Mouse (Mus musculus) stomach, embryonic 16.5 days (tissue): ENCODE results near the gene Zkscan14. TPM values are rescaled to one million over a fixed set of nuclear protein-coding genes. Genes with fewer than 3 reads are reported as not detected.

Experiments used
- ATAC-seq: fragments of 200-750 bp; cut with Nextera tagmentation; 2 replicates; pipeline ENCODE4 v1.8.0; 2017; ENCODE audit warnings: moderate number of reproducible peaks, moderate TSS enrichment; ENCODE audit not compliant: insufficient read depth, low FRiP score
- H3K27ac ChIP-seq: fragments of 300-500 bp; sonication (generic); 2 replicates; pipeline ENCODE4 v1.5.1; 2014; ENCODE audit warnings: low read length
- H3K27me3 ChIP-seq: fragments of 300-500 bp; sonication (generic); 2 replicates; pipeline ENCODE4 v1.6.1; 2014; ENCODE audit warnings: low read length, control low read depth, mixed read lengths; ENCODE audit not compliant: control insufficient read depth, insufficient read depth
- H3K36me3 ChIP-seq: fragments of 300-500 bp; sonication (generic); 2 replicates; pipeline ENCODE4 v1.6.1; 2014; ENCODE audit warnings: low read length; ENCODE audit not compliant: control insufficient read depth, insufficient read depth
- H3K4me1 ChIP-seq: fragments of 300-500 bp; sonication (generic); 2 replicates; pipeline ENCODE4 v1.6.1; 2014; ENCODE audit warnings: low read length, control low read depth, mixed read lengths; ENCODE audit not compliant: control insufficient read depth, insufficient read depth
- H3K4me2 ChIP-seq: fragments of 300-500 bp; sonication (generic); 2 replicates; pipeline ENCODE4 v1.6.1; 2014; ENCODE audit warnings: low read depth, low read length, mixed read lengths
- H3K4me3 ChIP-seq: fragments of 300-500 bp; sonication (generic); replicated peaks from 2 replicates; pipeline ENCODE4 v1.5.1; 2014; ENCODE audit warnings: mild to moderate bottlenecking, low read length
- H3K9ac ChIP-seq: fragments of 300-500 bp; sonication (generic); 2 replicates; pipeline ENCODE4 v1.6.1; 2014; ENCODE audit warnings: low read length
- H3K9me3 ChIP-seq: fragments of 300-500 bp; sonication (generic); replicated peaks from 2 replicates; pipeline ENCODE4 v1.6.1; 2016; ENCODE audit warnings: low read length, control low read depth; ENCODE audit not compliant: control insufficient read depth
- WGBS: fragments of 180-500 bp; shearing (Covaris S2); extraction: QIAGEN DNeasy Blood & Tissue Kit; methylation state at CpG from one replicate; pipeline ENCODE4 v1.1.7; 2014; 5-methylcytosine and 5-hydroxymethylcytosine counted together
- polyA plus RNA-seq: library from polyadenylated mRNA; unstranded; fragments of >200 nt; fragmentation: Nextera tagmentation; extraction: Ambion mirVana; gene quantifications from 2 replicates; pipeline ENCODE4 v1.2.1, GENCODE M21; 2015

Gene Zkscan14
- polyA plus RNA-seq, 1 experiment from 2014 or later = 8.5 TPM

GRCm38 (mm10) chr5:145207954-145208353 lies 6.3 kb upstream of the Zkscan14 start:
- no peaks in the 10 kb centered on the region for H3K27me3 ChIP-seq
- peaks cover 10% of the 10 kb centered on the region for H3K4me1 ChIP-seq
- H3K27ac ChIP-seq = no peak overlapping the region
- H3K4me2 ChIP-seq = no peak overlapping the region
- H3K4me3 ChIP-seq = no peak overlapping the region
- H3K36me3 ChIP-seq = peaks cover 14% of the 10 kb centered on the region
- H3K9me3 ChIP-seq = no peaks in the 10 kb centered on the region; the same call in 1 of the 2 replicates
- no peak overlapping the region for H3K9ac ChIP-seq
- no peak for ATAC-seq
- WGBS = 81% methylated on average over 5 of the region's 6 CpGs

DNA sequence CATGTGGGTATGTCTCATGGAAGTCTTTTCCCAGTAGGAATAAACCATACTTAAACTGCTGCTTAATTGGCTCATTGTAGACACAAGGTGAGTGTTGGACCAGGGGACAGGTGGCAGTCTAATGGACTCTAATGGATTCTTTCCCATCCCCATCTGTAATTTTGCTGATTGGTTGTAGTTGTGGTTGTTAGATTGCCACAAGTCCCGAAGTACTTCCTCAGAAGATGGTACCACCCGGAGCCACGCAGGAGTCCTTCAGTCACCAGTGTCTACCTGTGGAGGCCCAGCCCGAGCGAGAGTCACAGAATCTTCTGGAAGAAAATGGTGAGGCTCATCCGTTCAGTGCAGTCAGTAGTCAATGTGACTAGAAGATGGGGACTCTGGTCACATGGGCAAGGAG lies 5.7 kb upstream of the Zkscan14 start:
- 93% methylated on average over 6 of the region's 6 CpGs for WGBS
- no peak for ATAC-seq
- Histone ChIP-seq H3K27me3 (no peaks in the 10 kb centered on the region), H3K9me3 (no peaks in the 10 kb centered on the region; the same call in 1 of the 2 replicates), H3K36me3 (peaks cover 13% of the 10 kb centered on the region), H3K9ac (no peak overlapping the region), H3K4me1 (peaks cover 10% of the 10 kb centered on the region), H3K27ac (no peak overlapping the region), H3K4me2 (no peak overlapping the region), H3K4me3 (no peak overlapping the region)

DNA sequence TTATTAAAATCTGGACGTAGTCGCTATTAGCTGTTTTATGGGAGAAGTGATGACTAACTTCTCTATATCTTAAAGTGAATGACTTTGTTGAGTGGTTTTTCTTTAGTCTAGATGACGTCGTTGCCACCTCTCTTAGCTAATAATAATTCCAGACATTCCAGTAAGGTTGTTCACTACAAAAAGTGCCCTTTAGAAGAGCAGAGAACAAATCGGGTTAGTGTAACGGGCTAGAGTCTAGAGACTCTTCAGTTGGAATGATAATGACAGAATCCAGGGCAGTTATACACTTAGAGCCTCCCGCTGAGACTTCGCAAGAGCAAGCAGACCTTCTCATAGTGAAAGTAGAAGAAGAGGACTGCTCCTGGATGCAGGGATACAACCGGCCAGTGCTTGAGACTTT lies 3.4 kb upstream of the Zkscan14 start:
- Histone ChIP-seq H3K9me3 (no peaks in the 10 kb centered on the region; the same call in 1 of the 2 replicates), H3K27me3 (no peaks in the 10 kb centered on the region)
- ATAC-seq = no peak

DNA sequence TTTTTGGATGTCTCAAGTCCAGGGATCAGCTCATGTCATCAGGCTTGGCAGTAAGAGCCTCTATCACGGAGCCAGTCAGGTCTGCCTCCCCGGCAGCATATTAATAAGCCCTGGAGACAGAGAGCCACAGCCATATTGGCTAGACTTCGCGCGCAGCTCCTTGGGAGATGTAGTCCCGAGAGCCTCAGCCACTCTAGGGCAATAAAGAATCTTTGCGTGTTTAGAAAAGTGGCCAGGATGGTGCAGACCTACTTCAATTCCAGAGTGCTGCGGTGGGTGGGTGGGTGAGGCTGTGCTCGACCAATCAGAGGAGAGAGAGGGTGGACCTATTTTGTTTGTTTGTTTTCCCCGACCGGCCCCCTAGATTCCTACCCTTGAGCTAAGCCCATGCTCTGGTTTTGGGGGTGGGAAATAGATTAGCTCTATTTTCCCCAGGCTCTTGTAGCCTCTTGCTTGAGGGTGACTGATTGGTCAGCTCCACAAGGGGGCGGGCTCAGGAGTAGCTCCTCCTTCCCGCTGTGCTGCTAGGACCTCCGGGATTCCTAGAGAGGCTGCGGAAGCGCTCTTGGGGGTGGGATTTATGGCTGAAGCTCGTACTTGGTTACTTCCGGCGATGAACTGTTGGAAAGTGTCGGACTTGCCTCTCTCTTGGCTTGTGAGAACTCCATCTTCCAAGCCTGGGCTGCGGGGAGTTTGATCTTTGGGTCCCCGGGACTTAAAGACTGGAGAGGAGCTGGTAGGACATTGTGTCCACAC lies 2.4 kb upstream of the Zkscan14 start, which contains the start of gene Zkscan5:
Gene Zkscan5 (plus strand): TSS at position 627 of the 756 bp plus-strand sequence.
- Histone ChIP-seq H3K9me3 (no peaks in the 10 kb centered on the region; the same call in 1 of the 2 replicates), H3K4me2 (peak within 1 kb of the TSS; percentile 80), H3K27ac (peak within 1 kb of the TSS; percentile 95), H3K4me1 (peaks cover 13% of the 10 kb centered on the region), H3K9ac (peak within 1 kb of the TSS; percentile 81), H3K36me3 (peaks cover 5% of the 10 kb centered on the region; the same call in 1 of the 2 replicates), H3K27me3 (no peaks in the 10 kb centered on the region), H3K4me3 (peak within 1 kb of the TSS; percentile 83)
- peak; percentile 97 for ATAC-seq
- WGBS = under 1% methylated on average over 22 of the region's 22 CpGs

More for the DNA sequence above, 3.4 kb upstream of the Zkscan14 start:
- H3K27ac ChIP-seq = no peak overlapping the region
- H3K4me1 ChIP-seq = peaks cover 13% of the 10 kb centered on the region
- peaks cover 5% of the 10 kb centered on the region for H3K36me3 ChIP-seq
- H3K4me2 ChIP-seq = peak overlapping the region; percentile 64
- WGBS = 22% methylated on average over 9 of the region's 9 CpGs
- H3K4me3 ChIP-seq = peak overlapping the region; percentile 83
- peak overlapping the region; percentile 20 for H3K9ac ChIP-seq

- no peak overlapping the region for H3K4me3 ChIP-seq
- H3K4me1 ChIP-seq = peaks cover 13% of the 10 kb centered on the region
- ATAC-seq = no peak
- H3K9ac ChIP-seq = no peak overlapping the region
- H3K36me3 ChIP-seq = no peaks in the 10 kb centered on the region
- no peaks in the 10 kb centered on the region for H3K27me3 ChIP-seq
- no peak overlapping the region for H3K4me2 ChIP-seq
- no peak overlapping the region for H3K27ac ChIP-seq
- no peaks in the 10 kb centered on the region for H3K9me3 ChIP-seq
- WGBS = 50% methylated on average over 3 of the region's 3 CpGs
Observed at GRCm38 (mm10) chr5:145202446-145202845, 778 bp upstream of the Zkscan14 start.

DNA sequence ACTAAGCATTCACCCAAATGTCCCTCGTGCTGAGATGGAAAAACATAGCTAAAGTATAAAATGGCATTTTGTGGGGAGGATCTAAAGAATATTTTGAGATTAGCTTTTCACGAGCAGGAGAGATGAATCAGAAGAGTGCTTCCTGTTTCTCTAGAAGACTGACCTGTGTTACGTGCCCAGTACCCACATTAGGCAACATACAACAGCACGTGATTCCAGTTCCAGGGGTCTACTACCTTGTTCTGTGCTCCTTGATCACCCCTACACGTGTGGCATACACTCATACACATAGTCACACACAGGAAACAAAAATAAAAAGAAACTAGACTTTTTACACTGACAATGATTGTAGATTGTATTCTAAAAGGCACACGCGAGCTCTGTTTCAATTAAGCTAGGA lies 1.3 kb downstream of the Zkscan14 start:
- peaks cover 7% of the 10 kb centered on the region for H3K4me1 ChIP-seq
- no peak for ATAC-seq
- peak overlapping the region; percentile 90 for H3K4me2 ChIP-seq
- peaks cover 5% of the 10 kb centered on the region; the same call in 1 of the 2 replicates for H3K36me3 ChIP-seq
- H3K27ac ChIP-seq = no peak overlapping the region
- H3K9ac ChIP-seq = no peak overlapping the region
- no peak overlapping the region for H3K4me3 ChIP-seq
- H3K9me3 ChIP-seq = no peaks in the 10 kb centered on the region
- 74% methylated on average over 7 of the region's 7 CpGs for WGBS
- no peaks in the 10 kb centered on the region for H3K27me3 ChIP-seq

GRCm38 (mm10) chr5:145191962-145192361 lies 9.7 kb downstream of the Zkscan14 start, which contains the start of gene Atp5j2:
Atp5j2 (minus strand) TSS chr5:145192062.
- 91% methylated on average over 2 of the region's 2 CpGs for WGBS
- H3K36me3 ChIP-seq = peaks cover 20% of the 10 kb centered on the region
- peak within 1 kb of the TSS; percentile 89 for H3K27ac ChIP-seq
- H3K9ac ChIP-seq = peak within 1 kb of the TSS; percentile 91
- H3K4me2 ChIP-seq = peak within 1 kb of the TSS; percentile 87
- no peak for ATAC-seq
- H3K27me3 ChIP-seq = no peaks in the 10 kb centered on the region
- H3K9me3 ChIP-seq = no peaks in the 10 kb centered on the region
- H3K4me3 ChIP-seq = peak within 1 kb of the TSS; percentile 72
- H3K4me1 ChIP-seq = peaks cover 18% of the 10 kb centered on the region

GRCm38 (mm10) chr5:145190875-145191798 lies 10.5 kb downstream of the Zkscan14 start:
- Histone ChIP-seq H3K9ac (peak overlapping the region; percentile 91), H3K27me3 (no peaks in the 10 kb centered on the region), H3K4me1 (peaks cover 18% of the 10 kb centered on the region), H3K9me3 (no peaks in the 10 kb centered on the region), H3K4me2 (peak overlapping the region; percentile 87), H3K27ac (peak overlapping the region; percentile 89), H3K4me3 (peak overlapping the region; percentile 72), H3K36me3 (peaks cover 27% of the 10 kb centered on the region)
- under 1% methylated on average over 41 of the region's 41 CpGs for WGBS
- ATAC-seq = peak; percentile 94
